Mouse (Mus musculus) CD4-positive, CD25-positive, alpha-beta regulatory T cell, adult 4 months (primary cell): ENCODE results near the gene Tgfb1. TPM values are rescaled to one million over a fixed set of nuclear protein-coding genes. Genes with fewer than 3 reads are reported as not detected.

Experiments used
- ATAC-seq: one replicate; pipeline ENCODE4 v1.8.0; 2017
- polyA plus RNA-seq, 2 experiments: library from polyadenylated mRNA; unstranded; fragments of 100-300 nt; shearing (Covaris generic); gene quantifications; one replicate each; pipeline ENCODE4 v1.2.1; 2017

Tgfb1 gene
- 1 to 10 TPM; 6.9 to 9.7 TPM for polyA plus RNA-seq

- peak; percentile 21 for ATAC-seq
These were observed at the start of gene Tgfb1 for GRCm38 (mm10) chr7:25686680-25687531. Tgfb1 (plus strand) TSS chr7:25687002.

GRCm38 (mm10) chr7:25637099-25637498, 49.7 kb upstream of the Tgfb1 start:
- no peak for ATAC-seq

- no peak for ATAC-seq
These were observed 47.0 kb upstream of the Tgfb1 start for GRCm38 (mm10) chr7:25639754-25640153.

- ATAC-seq: peak; percentile 60
These were observed 42.7 kb upstream of the Tgfb1 start for GRCm38 (mm10) chr7:25644136-25644535.

GRCm38 (mm10) chr7:25644631-25645030, 42.2 kb upstream of the Tgfb1 start:
- no peak for ATAC-seq

GRCm38 (mm10) chr7:25645074-25645473, 41.7 kb upstream of the Tgfb1 start:
- no peak for ATAC-seq

- ATAC-seq: peak; percentile 53
These were observed 39.2 kb upstream of the Tgfb1 start for GRCm38 (mm10) chr7:25647574-25648123.

GRCm38 (mm10) chr7:25649839-25650238, 37.0 kb upstream of the Tgfb1 start:
- ATAC-seq: no peak

GRCm38 (mm10) chr7:25651281-25651680, 35.5 kb upstream of the Tgfb1 start:
- ATAC-seq: no peak

GRCm38 (mm10) chr7:25652244-25652759, 34.5 kb upstream of the Tgfb1 start:
- ATAC-seq: no peak

GRCm38 (mm10) chr7:25655601-25656428, 31.0 kb upstream of the Tgfb1 start:
- ATAC-seq: no peak

GRCm38 (mm10) chr7:25657785-25658184, 29.0 kb upstream of the Tgfb1 start:
- no peak for ATAC-seq

- ATAC-seq: peak; percentile 99
These were observed 27.9 kb upstream of the Tgfb1 start, which contains the start of the genes Bckdha and Exosc5 for GRCm38 (mm10) chr7:25658657-25659472. Bckdha (minus strand) TSS chr7:25658981. Exosc5 (plus strand) TSS chr7:25659164.

GRCm38 (mm10) chr7:25666381-25666780, 20.4 kb upstream of the Tgfb1 start:
- no peak for ATAC-seq

- ATAC-seq: no peak
These were observed 17.6 kb upstream of the Tgfb1 start for GRCm38 (mm10) chr7:25669158-25669557.

- no peak for ATAC-seq
These were observed 17.2 kb upstream of the Tgfb1 start for GRCm38 (mm10) chr7:25669631-25670030.

GRCm38 (mm10) chr7:25670096-25670495, 16.7 kb upstream of the Tgfb1 start:
- no peak for ATAC-seq

GRCm38 (mm10) chr7:25671686-25672085, 15.1 kb upstream of the Tgfb1 start:
- ATAC-seq: no peak

GRCm38 (mm10) chr7:25672442-25672841, 14.4 kb upstream of the Tgfb1 start:
- ATAC-seq: no peak

- no peak for ATAC-seq
These were observed 12.5 kb upstream of the Tgfb1 start for GRCm38 (mm10) chr7:25674297-25674696.

- ATAC-seq: no peak
These were observed 12.0 kb upstream of the Tgfb1 start, which contains the start of gene Tmem91 for GRCm38 (mm10) chr7:25674719-25675300. Tmem91 (minus strand) TSS chr7:25675166.
